Mouse (Mus musculus): ENCODE results near the gene Pnmal2. TPM values are rescaled to one million over a fixed set of nuclear protein-coding genes. Genes with fewer than 3 reads are reported as not detected.

Pnmal2 gene
- polyA plus RNA-seq (2015; fragmentation: Nextera tagmentation; extraction: Ambion mirVana) = 4.0 and 4.1 TPM in 2 replicates

DNA sequence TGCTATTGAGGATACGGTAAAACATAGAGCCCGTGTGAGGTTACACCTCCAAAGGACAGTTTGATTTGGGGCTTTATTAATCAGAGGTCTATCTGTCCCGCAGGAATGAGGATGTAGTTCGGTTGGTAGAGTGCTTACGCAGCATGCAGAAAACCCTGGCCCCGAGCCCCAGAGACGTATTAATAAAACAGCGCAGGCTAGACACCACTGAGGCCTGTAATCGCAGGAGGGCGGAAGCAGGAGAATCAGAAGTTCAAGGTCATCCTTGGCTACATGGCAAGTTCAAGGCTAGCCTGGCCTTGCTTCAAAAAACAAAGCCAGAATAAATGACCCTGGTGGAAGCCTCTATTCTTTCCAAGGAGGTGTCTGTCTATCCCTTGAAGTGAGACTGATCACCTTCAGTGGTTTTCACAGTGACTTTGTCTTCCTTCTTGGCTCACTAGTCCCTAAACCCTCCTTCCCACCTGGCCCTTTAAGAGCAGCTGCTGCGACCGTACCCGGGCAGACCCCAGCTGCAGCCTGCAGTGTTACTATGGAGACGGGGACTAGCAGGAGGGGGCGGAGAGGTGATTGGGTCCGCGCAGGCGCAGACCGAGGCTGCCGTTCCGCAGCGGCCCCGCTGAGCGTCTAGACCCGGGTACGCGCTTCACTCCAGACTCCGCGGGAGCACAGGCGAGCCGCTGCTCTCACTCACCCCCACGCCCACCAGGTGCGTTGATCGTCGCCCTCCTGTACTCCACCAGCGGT lies at the start of gene Pnmal2:
Gene Pnmal2 (plus strand): TSS at position 622 of the 747 bp plus-strand sequence.
- 18% methylated on average over 36 of the region's 36 CpGs for WGBS
- Histone ChIP-seq H3K36me3 (no peaks in the 10 kb centered on the region), H3K27me3 (replicated peaks) (peaks cover 50% of the 10 kb centered on the region), H3K9ac (peak within 1 kb of the TSS; percentile 87), H3K4me2 (peak within 1 kb of the TSS; percentile 92), H3K4me1 (peaks cover 62% of the 10 kb centered on the region), H3K9me3 (no peaks in the 10 kb centered on the region), H3K27ac (replicated peaks) (no peak within 1 kb of the TSS), H3K4me3 (peak within 1 kb of the TSS; percentile 66)
- peak; percentile 69; the same call in 1 of the 2 replicates for ATAC-seq (ENCODE audit: extremely low read depth, insufficient number of reproducible peaks, low FRiP score, low TSS enrichment)

DNA sequence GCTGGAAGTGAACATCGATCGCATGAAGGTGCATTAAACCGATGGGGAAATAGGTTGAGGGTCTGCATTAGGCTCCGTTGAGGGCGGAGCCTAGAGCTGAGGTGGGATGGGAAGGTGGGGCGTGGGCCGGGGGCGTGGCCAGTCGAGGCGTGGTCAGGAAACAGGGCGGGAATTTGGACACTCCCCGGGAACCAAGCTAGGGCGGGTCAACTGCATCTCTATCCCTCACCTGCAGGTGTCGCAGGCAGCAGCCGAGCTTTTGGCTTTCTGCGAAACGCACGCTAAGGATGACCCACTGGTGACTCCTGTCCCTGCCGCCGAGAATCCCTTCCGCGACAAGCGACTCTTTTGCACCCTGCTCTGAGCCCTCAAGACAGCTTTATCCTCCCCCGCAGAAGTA lies 49.5 kb upstream of the Pnmal2 start:
- Histone ChIP-seq H3K36me3 (no peaks in the 10 kb centered on the region), H3K4me1 (peaks cover 49% of the 10 kb centered on the region), H3K9ac (peak overlapping the region; percentile 71), H3K9me3 (no peaks in the 10 kb centered on the region), H3K4me2 (peak overlapping the region; percentile 72), H3K4me3 (peak overlapping the region; percentile 35), H3K27me3 (replicated peaks) (peaks cover 55% of the 10 kb centered on the region), H3K27ac (replicated peaks) (no peak overlapping the region)
- ATAC-seq (ENCODE audit: extremely low read depth, insufficient number of reproducible peaks, low FRiP score, low TSS enrichment) = peak; percentile 7; the same call in 1 of the 2 replicates
- WGBS = under 1% methylated on average over 24 of the region's 24 CpGs

GRCm38 (mm10) chr7:16895511-16895910 lies 49.0 kb upstream of the Pnmal2 start:
- H3K27ac ChIP-seq (replicated peaks) = no peak overlapping the region
- peaks cover 44% of the 10 kb centered on the region for H3K4me1 ChIP-seq
- WGBS = 37% methylated on average over 10 of the region's 10 CpGs
- H3K4me2 ChIP-seq = peak overlapping the region; percentile 72
- H3K4me3 ChIP-seq = peak overlapping the region; percentile 35
- H3K9me3 ChIP-seq = no peaks in the 10 kb centered on the region
- no peak for ATAC-seq (ENCODE audit: extremely low read depth, insufficient number of reproducible peaks, low FRiP score, low TSS enrichment)
- H3K36me3 ChIP-seq = no peaks in the 10 kb centered on the region
- peak overlapping the region; percentile 71 for H3K9ac ChIP-seq
- peaks cover 60% of the 10 kb centered on the region for H3K27me3 ChIP-seq (replicated peaks)

- ATAC-seq (ENCODE audit: extremely low read depth, insufficient number of reproducible peaks, low FRiP score, low TSS enrichment) = no peak
- H3K9me3 ChIP-seq = no peaks in the 10 kb centered on the region
- H3K27ac ChIP-seq (replicated peaks) = no peak overlapping the region
- H3K36me3 ChIP-seq = no peaks in the 10 kb centered on the region
- peaks cover 72% of the 10 kb centered on the region for H3K27me3 ChIP-seq (replicated peaks)
- H3K4me2 ChIP-seq = no peak overlapping the region
- no peak overlapping the region for H3K4me3 ChIP-seq
- peaks cover 17% of the 10 kb centered on the region for H3K4me1 ChIP-seq
- no peak overlapping the region for H3K9ac ChIP-seq
- WGBS = 31% methylated on average over 5 of the region's 5 CpGs
Observed at GRCm38 (mm10) chr7:16900526-16900925, 44.0 kb upstream of the Pnmal2 start.

DNA sequence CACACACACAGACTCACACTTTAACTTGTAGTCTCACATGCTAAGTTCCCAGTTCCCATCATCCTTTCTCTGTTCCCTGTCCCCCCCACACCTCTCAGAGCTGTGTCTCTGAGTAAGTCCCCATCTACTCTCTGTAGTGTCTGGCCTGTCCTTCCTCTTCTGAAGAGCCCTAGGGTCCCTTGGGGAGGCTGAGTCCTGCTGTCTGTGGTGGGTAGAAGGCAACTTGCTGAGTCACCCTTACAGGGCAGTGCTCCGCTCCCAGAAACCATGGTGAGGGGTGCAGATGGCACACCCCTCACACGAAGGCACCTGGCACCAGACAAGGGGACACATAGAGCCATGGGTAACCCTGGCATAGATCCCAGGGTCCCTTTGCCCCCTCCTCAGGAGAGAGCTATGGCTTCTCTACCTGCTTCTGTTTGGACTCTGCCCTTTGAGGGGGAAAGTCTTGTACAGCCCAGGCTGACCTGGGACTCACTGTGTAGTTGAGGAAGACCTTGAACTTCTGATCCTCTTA lies 41.0 kb upstream of the Pnmal2 start:
- no peak overlapping the region for H3K4me2 ChIP-seq
- no peaks in the 10 kb centered on the region for H3K36me3 ChIP-seq
- H3K9ac ChIP-seq = no peak overlapping the region
- no peaks in the 10 kb centered on the region for H3K9me3 ChIP-seq
- no peak for ATAC-seq (ENCODE audit: extremely low read depth, insufficient number of reproducible peaks, low FRiP score, low TSS enrichment)
- H3K27me3 ChIP-seq (replicated peaks) = peaks cover 89% of the 10 kb centered on the region
- no peak overlapping the region for H3K4me3 ChIP-seq
- no peak overlapping the region for H3K27ac ChIP-seq (replicated peaks)
- peaks cover 44% of the 10 kb centered on the region for H3K4me1 ChIP-seq
- 66% methylated on average over 2 of the region's 2 CpGs for WGBS

DNA sequence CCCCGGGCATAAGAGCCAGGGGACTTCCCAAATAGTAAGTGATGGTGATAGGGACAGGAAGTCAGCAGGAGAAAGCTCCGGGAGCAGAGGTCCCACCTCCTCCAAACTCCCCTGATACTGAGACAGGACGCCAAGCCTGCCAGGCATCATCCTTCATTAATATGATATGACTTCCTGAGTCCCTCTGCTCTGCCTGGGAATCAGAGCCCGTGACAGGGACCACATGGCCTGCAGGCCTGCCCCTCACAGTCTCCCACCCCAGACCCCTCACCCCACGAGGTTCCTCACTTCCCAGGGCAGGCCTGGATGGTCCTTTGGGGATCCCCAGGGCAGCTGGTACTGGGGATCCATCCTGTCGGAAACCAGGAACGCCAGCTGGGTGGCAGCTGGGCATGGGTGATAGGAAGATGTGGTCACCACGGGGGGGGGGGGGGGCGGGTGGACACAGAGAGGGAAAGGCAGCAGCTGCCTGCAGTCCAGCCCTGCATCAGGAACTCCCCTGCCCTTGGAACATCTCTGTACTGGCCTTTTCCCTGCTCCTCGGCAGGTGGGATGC lies 40.3 kb upstream of the Pnmal2 start:
- no peak for ATAC-seq (ENCODE audit: extremely low read depth, insufficient number of reproducible peaks, low FRiP score, low TSS enrichment)
- Histone ChIP-seq H3K9ac (0 out of 2 replicates have a peak overlapping the region, but pooled peaks have one; percentile 10), H3K9me3 (no peaks in the 10 kb centered on the region), H3K27ac (replicated peaks) (no peak overlapping the region), H3K36me3 (no peaks in the 10 kb centered on the region), H3K27me3 (replicated peaks) (peaks cover 89% of the 10 kb centered on the region), H3K4me2 (no peak overlapping the region), H3K4me3 (no peak overlapping the region), H3K4me1 (peaks cover 51% of the 10 kb centered on the region)
- 33% methylated on average over 9 of the region's 10 CpGs for WGBS

- H3K27ac ChIP-seq (replicated peaks) = peak overlapping the region; percentile 25; the same call in 1 of the 2 replicates
- no peak overlapping the region for H3K4me3 ChIP-seq
- H3K27me3 ChIP-seq (replicated peaks) = peaks cover 89% of the 10 kb centered on the region
- H3K4me1 ChIP-seq = peaks cover 61% of the 10 kb centered on the region
- no peaks in the 10 kb centered on the region for H3K9me3 ChIP-seq
- no peak for ATAC-seq (ENCODE audit: extremely low read depth, insufficient number of reproducible peaks, low FRiP score, low TSS enrichment)
- WGBS = 35% methylated on average over 9 of the region's 9 CpGs
- H3K9ac ChIP-seq = no peak overlapping the region
- H3K36me3 ChIP-seq = no peaks in the 10 kb centered on the region
- no peak overlapping the region for H3K4me2 ChIP-seq
Observed at GRCm38 (mm10) chr7:16905491-16906021, 38.9 kb upstream of the Pnmal2 start.

- peaks cover 61% of the 10 kb centered on the region for H3K4me1 ChIP-seq
- H3K9me3 ChIP-seq = no peaks in the 10 kb centered on the region
- peak within 1 kb of the TSS; percentile 40; the same call in 1 of the 2 replicates for H3K9ac ChIP-seq
- no peaks in the 10 kb centered on the region for H3K36me3 ChIP-seq
- H3K27me3 ChIP-seq (replicated peaks) = peaks cover 88% of the 10 kb centered on the region
- ATAC-seq (ENCODE audit: extremely low read depth, insufficient number of reproducible peaks, low FRiP score, low TSS enrichment) = no peak
- H3K27ac ChIP-seq (replicated peaks) = peak within 1 kb of the TSS; percentile 25; the same call in 1 of the 2 replicates
- 11% methylated on average over 5 of the region's 6 CpGs for WGBS
- H3K4me2 ChIP-seq = peak within 1 kb of the TSS; percentile 7; the same call in 1 of the 2 replicates
- H3K4me3 ChIP-seq = no peak within 1 kb of the TSS
Observed at GRCm38 (mm10) chr7:16906281-16906680, 38.2 kb upstream of the Pnmal2 start, which contains the start of gene Ptgir. Ptgir (plus strand) TSS chr7:16906490.

GRCm38 (mm10) chr7:16906889-16907559 lies 37.5 kb upstream of the Pnmal2 start:
- Histone ChIP-seq H3K4me1 (peaks cover 60% of the 10 kb centered on the region), H3K9me3 (no peaks in the 10 kb centered on the region), H3K27me3 (replicated peaks) (peaks cover 87% of the 10 kb centered on the region), H3K9ac (no peak overlapping the region), H3K4me3 (no peak overlapping the region), H3K27ac (replicated peaks) (no peak overlapping the region), H3K36me3 (no peaks in the 10 kb centered on the region), H3K4me2 (peak overlapping the region; percentile 7; the same call in 1 of the 2 replicates)
- no peak for ATAC-seq (ENCODE audit: extremely low read depth, insufficient number of reproducible peaks, low FRiP score, low TSS enrichment)
- 83% methylated on average over 41 of the region's 41 CpGs for WGBS

DNA sequence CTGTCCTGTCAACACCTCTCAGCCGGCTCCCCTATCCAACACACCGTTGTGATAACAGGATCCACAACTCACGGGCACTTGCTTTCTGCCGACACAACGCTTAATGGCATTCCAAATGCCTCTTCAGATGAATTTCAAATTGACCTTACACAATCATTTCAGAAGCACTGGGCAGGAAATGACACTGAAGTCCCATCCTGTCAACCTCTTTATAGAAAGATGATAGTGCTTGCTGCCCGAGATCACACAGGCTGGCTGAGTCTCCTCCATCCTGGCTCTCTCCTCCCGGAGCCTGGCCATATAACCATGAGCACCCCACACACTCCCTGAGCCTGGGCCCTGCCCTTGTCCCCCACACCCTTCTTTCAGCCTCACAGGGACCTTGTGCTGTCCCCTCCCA lies 36.6 kb upstream of the Pnmal2 start:
- WGBS = 8% methylated on average over 7 of the region's 7 CpGs
- Histone ChIP-seq H3K4me1 (peaks cover 57% of the 10 kb centered on the region), H3K36me3 (no peaks in the 10 kb centered on the region), H3K27me3 (replicated peaks) (peaks cover 87% of the 10 kb centered on the region), H3K4me3 (0 out of 2 replicates have a peak overlapping the region, but pooled peaks have one; percentile 8), H3K27ac (replicated peaks) (no peak overlapping the region), H3K9me3 (no peaks in the 10 kb centered on the region), H3K9ac (peak overlapping the region; percentile 41; the same call in 1 of the 2 replicates), H3K4me2 (peak overlapping the region; percentile 40)
- ATAC-seq (ENCODE audit: extremely low read depth, insufficient number of reproducible peaks, low FRiP score, low TSS enrichment) = no peak

DNA sequence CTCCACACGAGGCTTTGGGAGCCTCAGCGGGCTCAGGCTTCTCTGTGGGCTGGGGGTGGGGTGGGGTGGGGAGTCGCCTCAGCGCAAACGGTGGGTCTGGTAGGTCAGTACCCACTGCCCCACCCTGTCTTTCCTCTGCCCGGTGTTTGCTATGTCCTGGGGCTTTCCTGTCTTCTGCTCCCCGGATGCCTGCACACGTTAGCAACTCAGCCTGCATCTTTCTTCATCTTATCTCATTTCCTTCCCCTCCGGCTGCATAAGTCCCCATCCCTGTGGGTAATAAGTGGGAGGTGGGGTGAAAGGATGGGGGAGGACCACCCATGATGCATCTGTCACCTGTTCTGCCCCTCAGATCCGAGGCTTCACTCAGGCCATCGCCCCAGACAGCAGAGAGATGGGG lies 36.1 kb upstream of the Pnmal2 start:
- Histone ChIP-seq H3K9me3 (no peaks in the 10 kb centered on the region), H3K4me2 (peak overlapping the region; percentile 40), H3K4me3 (peak overlapping the region; percentile 8; the same call in 1 of the 2 replicates), H3K36me3 (no peaks in the 10 kb centered on the region), H3K27me3 (replicated peaks) (peaks cover 87% of the 10 kb centered on the region), H3K4me1 (peaks cover 57% of the 10 kb centered on the region), H3K27ac (replicated peaks) (no peak overlapping the region), H3K9ac (peak overlapping the region; percentile 41; the same call in 1 of the 2 replicates)
- WGBS = 24% methylated on average over 11 of the region's 11 CpGs
- no peak for ATAC-seq (ENCODE audit: extremely low read depth, insufficient number of reproducible peaks, low FRiP score, low TSS enrichment)
